Mouse (Mus musculus): Measurements from ENCODE around the gene Rps6kl1.

DNA sequence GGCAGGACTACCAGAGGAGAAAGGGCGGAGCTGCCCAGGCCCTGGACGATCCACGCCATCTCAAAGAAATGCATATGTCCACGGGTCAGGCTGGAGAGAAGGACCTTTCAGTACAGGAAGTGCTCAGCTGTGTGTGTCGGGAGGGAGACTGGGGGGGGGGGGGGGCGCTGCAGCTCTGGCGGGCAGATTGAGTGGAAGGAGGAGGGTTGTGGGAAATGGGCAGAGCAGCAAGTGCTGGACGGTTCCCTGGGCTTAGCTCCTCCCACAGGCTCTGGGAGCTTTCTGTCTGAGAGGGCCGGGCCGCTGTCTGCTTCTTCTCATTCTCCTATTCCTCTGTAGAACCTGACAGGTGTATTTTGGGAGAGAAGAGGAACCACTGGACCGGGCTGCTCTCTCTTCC is 4.7 kb downstream of the Rps6kl1 start:
- TF ChIP-seq MAX (IDR thresholded peaks at IDR 0.05) (no peak), CTCF (IDR thresholded peaks at IDR 0.05; ENCODE audit: control insufficient read depth, insufficient read depth, insufficient read length) (no peak)

All from C2C12 (cell line).